Mouse (Mus musculus) limb, embryonic 14.5 days (tissue): Measurements from ENCODE around the gene Vwce. TPM values are rescaled to one million over a fixed set of nuclear protein-coding genes. Genes with fewer than 3 reads are reported as not detected.

ENCODE experiments used
- ATAC-seq: fragments of 200-750 bp; cut with Nextera tagmentation; 2 replicates; pipeline ENCODE4 v1.8.0; 2017; ENCODE audit warnings: low read depth, moderate number of reproducible peaks, moderate TSS enrichment; ENCODE audit not compliant: low FRiP score
- DNase-seq: peaks from one replicate; pipeline ENCODE4 v3.0.0-alpha.2; 2015; ENCODE audit warnings: low spot score
- H3K27ac ChIP-seq: fragments of 300-500 bp; sonication (generic); replicated peaks from 2 replicates; pipeline ENCODE4 v1.5.1; 2014; ENCODE audit warnings: low read depth, mild to moderate bottlenecking, low read length, moderate library complexity, mixed read lengths
- H3K27me3 ChIP-seq: fragments of 300-500 bp; sonication (generic); 2 replicates; pipeline ENCODE4 v1.6.1; 2014; ENCODE audit warnings: low read length, mixed read lengths; ENCODE audit not compliant: control insufficient read depth, insufficient read depth
- H3K36me3 ChIP-seq: fragments of 300-500 bp; sonication (generic); 2 replicates; pipeline ENCODE4 v1.6.1; 2014; ENCODE audit warnings: mild to moderate bottlenecking, low read length, moderate library complexity, mixed read lengths; ENCODE audit not compliant: control insufficient read depth, insufficient read depth
- H3K4me1 ChIP-seq: fragments of 300-500 bp; sonication (generic); 2 replicates; pipeline ENCODE4 v1.6.1; 2014; ENCODE audit warnings: antibody characterized with exemption, low read length, mixed read lengths; ENCODE audit not compliant: control insufficient read depth, insufficient read depth
- H3K4me2 ChIP-seq: fragments of 300-500 bp; sonication (generic); replicated peaks from 2 replicates; pipeline ENCODE4 v1.6.1; 2014; ENCODE audit warnings: low read depth, mild to moderate bottlenecking, low read length, moderate library complexity; ENCODE audit not compliant: severe bottlenecking
- H3K4me3 ChIP-seq: fragments of 300-500 bp; sonication (generic); replicated peaks from 2 replicates; pipeline ENCODE4 v1.5.1; 2014; ENCODE audit warnings: low read length
- H3K9ac ChIP-seq: fragments of 300-500 bp; sonication (generic); 2 replicates; pipeline ENCODE4 v1.6.1; 2014; ENCODE audit warnings: mild to moderate bottlenecking, low read depth, low read length, moderate library complexity; ENCODE audit not compliant: severe bottlenecking
- H3K9me3 ChIP-seq: fragments of 300-500 bp; sonication (generic); 2 replicates; pipeline ENCODE4 v1.6.1; 2016; ENCODE audit warnings: low read length; ENCODE audit not compliant: control insufficient read depth
- POLR2A ChIP-seq: fragments of 200-500 bp; IDR thresholded peaks from 2 replicates; pipeline ENCODE4 v1.8.0; 2012; ENCODE audit warnings: inconsistent platforms, mild to moderate bottlenecking, moderate library complexity, borderline replicate concordance; ENCODE audit not compliant: insufficient read depth, insufficient read length; ENCODE audit errors: extremely low read depth
- WGBS: fragments of 180-500 bp; shearing (Covaris S2); extraction: QIAGEN DNeasy Blood & Tissue Kit; methylation state at CpG from one replicate; pipeline ENCODE4 v1.1.7; 2014; 5-methylcytosine and 5-hydroxymethylcytosine counted together
- polyA plus RNA-seq, 2 experiments: library from polyadenylated mRNA; depleted of rRNA in 1 of 2; stranded (reverse) in 1 of 2; unstranded in 1 of 2; fragments of >200 nt; fragmentation: Nextera tagmentation in 1 of 2; extraction: Ambion mirVana in 1 of 2; gene quantifications; 2 replicates each; pipeline versions ENCODE4 v1.2.1 to v1.2.3; 2012 to 2014

Gene Vwce
- polyA plus RNA-seq, 2 experiments: 3.2 to 7.0 TPM

- H3K9ac ChIP-seq: no peak overlapping the region
- no peak overlapping the region for H3K4me3 ChIP-seq
- no peak overlapping the region for H3K27ac ChIP-seq
- no peak for TF ChIP-seq POLR2A
- no peaks in the 10 kb centered on the region for H3K9me3 ChIP-seq
- no peaks in the 10 kb centered on the region for H3K4me1 ChIP-seq
- peaks cover 48% of the 10 kb centered on the region for H3K36me3 ChIP-seq
- no peak for ATAC-seq
- no peak overlapping the region for H3K4me2 ChIP-seq
- 89% methylated on average over 6 of the region's 6 CpGs for WGBS
- no peaks in the 10 kb centered on the region for H3K27me3 ChIP-seq
- DNase-seq: no peak
Measured at GRCm38 (mm10) chr19:10591659-10592377, 42.2 kb upstream of the Vwce start.

- Histone ChIP-seq H3K36me3 (peaks cover 38% of the 10 kb centered on the region), H3K9ac (no peak overlapping the region), H3K27ac (no peak overlapping the region), H3K9me3 (no peaks in the 10 kb centered on the region), H3K27me3 (no peaks in the 10 kb centered on the region), H3K4me1 (peaks cover 8% of the 10 kb centered on the region), H3K4me3 (no peak overlapping the region), H3K4me2 (no peak overlapping the region)
- no peak for TF ChIP-seq POLR2A
- DNase-seq (no peak), ATAC-seq (no peak)
- 33% methylated on average over 3 of the region's 3 CpGs for WGBS
Measured at GRCm38 (mm10) chr19:10598188-10598587, 35.8 kb upstream of the Vwce start.

DNA sequence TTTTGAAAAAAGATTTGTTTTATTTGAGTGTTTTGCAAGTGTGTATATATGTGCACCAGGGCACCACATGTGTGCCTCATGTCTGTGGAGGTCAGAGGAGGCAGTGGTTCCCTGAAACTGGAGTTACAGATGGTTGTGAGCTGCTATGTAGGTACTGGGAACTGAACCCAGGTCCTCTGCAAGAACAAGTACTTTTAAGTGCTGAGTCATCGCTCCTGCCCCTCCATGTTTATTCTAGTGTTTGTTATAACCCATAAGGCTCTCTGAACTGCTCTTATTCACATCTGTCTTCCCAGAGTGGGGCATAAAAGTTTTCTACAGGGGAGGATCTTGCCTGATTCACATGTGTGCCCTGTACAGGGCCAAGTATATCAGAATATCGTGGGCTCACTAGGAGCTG lies 34.4 kb upstream of the Vwce start:
- Histone ChIP-seq H3K27me3 (no peaks in the 10 kb centered on the region), H3K4me2 (no peak overlapping the region), H3K4me1 (peaks cover 12% of the 10 kb centered on the region), H3K36me3 (peaks cover 33% of the 10 kb centered on the region; the same call in 1 of the 2 replicates), H3K9ac (no peak overlapping the region), H3K4me3 (no peak overlapping the region), H3K27ac (no peak overlapping the region), H3K9me3 (no peaks in the 10 kb centered on the region)
- no peak for TF ChIP-seq POLR2A
- DNase-seq (no peak), ATAC-seq (no peak)
- 89% methylated on average over 2 of the region's 2 CpGs for WGBS

DNA sequence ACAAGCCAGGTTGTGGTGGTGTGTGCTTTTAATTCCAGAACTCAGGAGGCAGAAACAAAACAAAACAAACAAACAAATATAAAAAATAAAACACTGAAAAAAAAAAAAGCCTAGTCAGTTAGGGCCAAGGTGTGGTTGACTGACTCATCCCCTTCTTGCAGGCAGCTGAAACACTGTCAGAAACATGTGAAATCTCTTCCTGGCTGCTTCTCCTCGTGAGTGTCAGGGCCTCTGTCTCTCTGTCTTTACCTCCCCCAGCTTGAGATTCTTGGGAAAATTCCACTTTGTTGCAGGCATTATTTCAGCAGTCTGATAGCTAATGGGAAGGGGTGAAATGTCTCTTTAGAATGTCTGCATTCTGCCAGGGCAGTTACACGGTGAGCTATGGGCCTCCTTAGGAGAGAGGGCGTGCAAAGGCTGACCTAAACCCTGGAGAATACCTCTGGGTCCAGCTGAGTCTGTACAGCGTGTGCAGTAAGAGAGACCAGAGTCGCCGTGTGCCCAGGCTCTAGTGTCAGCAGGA lies 31.7 kb upstream of the Vwce start:
- Histone ChIP-seq H3K4me2 (peak overlapping the region; percentile 62), H3K27ac (peak overlapping the region; percentile 88), H3K9ac (peak overlapping the region; percentile 72), H3K9me3 (no peaks in the 10 kb centered on the region), H3K27me3 (no peaks in the 10 kb centered on the region), H3K36me3 (peaks cover 18% of the 10 kb centered on the region), H3K4me1 (peaks cover 21% of the 10 kb centered on the region), H3K4me3 (peak overlapping the region; percentile 35)
- ATAC-seq (peak; percentile 7; the same call in 1 of the 2 replicates), DNase-seq (no peak)
- no peak for TF ChIP-seq POLR2A
- 7% methylated on average over 6 of the region's 6 CpGs for WGBS

- peak overlapping the region; percentile 62 for H3K4me2 ChIP-seq
- H3K4me3 ChIP-seq: peak overlapping the region; percentile 35
- WGBS: 1% methylated on average over 9 of the region's 9 CpGs
- H3K36me3 ChIP-seq: peaks cover 22% of the 10 kb centered on the region
- peak; percentile 93; the same call in 1 of the 2 replicates for TF ChIP-seq POLR2A
- no peaks in the 10 kb centered on the region for H3K9me3 ChIP-seq
- peak; percentile 96 for DNase-seq
- H3K9ac ChIP-seq: peak overlapping the region; percentile 72
- no peaks in the 10 kb centered on the region for H3K27me3 ChIP-seq
- ATAC-seq: peak; percentile 71
- H3K4me1 ChIP-seq: peaks cover 21% of the 10 kb centered on the region
- peak overlapping the region; percentile 88 for H3K27ac ChIP-seq
Measured at GRCm38 (mm10) chr19:10602787-10603186, 31.2 kb upstream of the Vwce start.
